Mouse (Mus musculus): ENCODE data around the gene Ina.
"Not testable (repeated sequence)": the region's sequence is repeated elsewhere in the genome, so short reads cannot be mapped to it uniquely, and the experiment has no call there.

Ina gene

DNA sequence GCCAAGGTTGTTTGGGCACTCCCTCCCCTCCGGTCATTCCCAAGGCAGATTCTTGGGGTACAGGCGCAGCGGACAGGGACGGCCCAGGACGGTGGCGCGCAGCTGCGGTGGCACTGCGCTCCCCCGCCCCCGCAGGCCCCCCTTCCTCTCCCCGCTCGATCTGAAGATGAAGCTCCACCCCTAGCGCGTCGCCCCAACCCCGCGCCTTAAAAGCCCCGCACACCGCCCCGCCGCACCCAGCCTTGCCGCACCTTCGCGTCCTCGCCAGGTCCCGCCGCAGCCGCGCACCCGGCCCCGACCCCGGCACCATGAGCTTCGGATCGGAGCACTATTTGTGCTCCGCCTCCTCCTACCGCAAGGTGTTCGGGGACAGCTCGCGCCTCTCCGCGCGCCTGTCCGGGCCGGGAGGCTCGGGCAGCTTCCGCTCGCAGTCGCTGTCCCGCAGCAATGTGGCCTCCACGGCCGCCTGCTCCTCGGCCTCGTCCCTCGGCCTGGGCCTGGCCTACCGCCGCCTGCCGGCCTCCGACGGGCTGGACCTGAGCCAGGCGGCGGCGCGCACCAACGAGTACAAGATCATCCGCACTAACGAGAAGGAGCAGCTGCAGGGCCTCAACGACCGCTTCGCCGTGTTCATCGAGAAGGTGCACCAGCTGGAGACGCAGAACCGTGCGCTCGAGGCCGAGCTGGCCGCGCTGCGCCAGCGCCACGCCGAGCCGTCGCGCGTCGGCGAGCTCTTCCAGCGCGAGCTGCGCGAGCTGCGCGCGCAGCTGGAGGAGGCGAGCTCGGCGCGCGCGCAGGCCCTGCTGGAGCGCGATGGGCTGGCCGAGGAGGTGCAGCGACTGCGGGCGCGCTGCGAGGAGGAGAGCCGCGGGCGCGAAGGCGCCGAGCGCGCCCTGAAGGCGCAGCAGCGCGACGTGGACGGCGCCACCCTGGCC lies at the start of gene Ina, which contains the start of gene Nt5c2:
Gene Ina (plus strand): TSS at position 252 of the 935 bp plus-strand sequence.
Gene Nt5c2 (minus strand): TSS at position 707 of the 935 bp plus-strand sequence.
- DNase-seq (ENCODE audit: low read depth, low spot score): peak; percentile 31

GRCm38 (mm10) chr19:46965496-46965895 lies 49.0 kb upstream of the Ina start:
- DNase-seq (ENCODE audit: low read depth, low spot score): no peak

DNA sequence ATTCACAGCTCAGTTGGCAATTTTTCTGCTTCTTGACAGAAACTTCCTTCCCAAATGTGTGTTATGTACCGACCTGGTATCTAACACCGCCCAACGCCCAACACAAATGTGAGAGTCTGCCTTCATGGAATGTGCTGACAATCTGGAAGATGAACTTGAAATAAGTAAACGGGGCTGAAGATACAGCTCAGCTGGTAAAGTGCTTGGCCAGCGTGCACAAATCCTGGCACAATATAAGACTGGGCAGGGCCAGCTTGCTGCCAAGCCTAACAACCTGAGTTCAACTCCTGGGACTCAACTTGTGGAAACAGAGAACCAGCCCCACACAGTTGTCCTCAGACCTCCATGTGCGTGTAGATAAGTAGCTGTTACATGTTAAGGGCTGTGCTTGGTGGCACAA lies 48.2 kb upstream of the Ina start:
- no peak for DNase-seq (ENCODE audit: low read depth, low spot score)

DNA sequence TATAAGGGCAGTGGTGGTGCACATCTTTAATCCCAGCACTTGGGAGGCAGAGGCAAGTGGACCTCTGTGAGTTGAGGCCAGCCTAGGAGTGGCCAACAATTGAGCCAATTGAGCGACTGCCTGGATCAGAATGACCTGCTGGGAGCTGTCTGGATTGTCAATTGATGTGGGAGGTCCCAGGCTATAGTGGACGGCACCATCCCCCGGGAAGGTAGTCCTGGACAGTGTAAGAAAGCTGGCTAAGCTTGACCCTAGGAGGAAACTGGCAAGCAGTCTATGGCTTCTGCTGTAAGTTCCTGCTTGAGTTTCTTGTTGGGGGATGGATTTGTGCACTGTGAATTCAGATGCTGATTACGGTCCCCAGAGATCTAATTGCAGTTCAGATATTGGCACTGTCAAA lies 46.6 kb upstream of the Ina start:
- DNase-seq (ENCODE audit: low read depth, low spot score): no peak

GRCm38 (mm10) chr19:46968833-46969232 lies 45.7 kb upstream of the Ina start:
- DNase-seq (ENCODE audit: low read depth, low spot score): no peak

DNA sequence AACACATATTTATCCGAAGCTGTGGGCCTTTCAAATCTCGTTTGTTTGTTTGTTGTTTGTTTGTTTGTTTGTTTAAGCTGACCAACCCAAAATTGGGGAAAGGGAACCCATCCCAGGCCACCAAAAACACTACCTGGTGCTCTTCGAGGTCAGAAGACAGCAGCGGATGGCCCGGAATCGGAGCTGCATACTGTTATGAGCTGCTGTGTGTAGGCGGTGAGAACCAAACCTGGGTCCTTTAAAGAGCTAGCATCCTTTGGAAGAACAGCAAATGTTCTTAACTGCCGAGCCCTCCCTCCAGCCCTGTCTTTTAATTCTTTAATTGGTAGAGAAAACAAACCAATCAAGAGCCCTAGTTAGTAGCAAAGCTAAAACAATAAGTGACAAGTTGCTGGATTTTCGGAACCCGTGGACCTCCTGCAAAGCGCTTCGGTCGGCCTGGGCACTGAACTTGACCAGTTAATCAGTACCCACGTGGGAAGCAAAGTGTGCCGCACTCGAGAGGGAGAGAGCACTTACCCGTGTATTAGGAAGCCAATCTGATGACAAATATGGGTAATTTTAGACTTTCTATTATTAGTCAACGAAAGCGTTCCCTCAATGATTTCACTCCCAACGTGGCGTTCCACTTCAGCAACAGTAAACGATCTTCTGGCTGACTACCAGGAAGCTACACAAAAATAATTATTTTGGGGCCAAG lies 45.1 kb upstream of the Ina start:
- no peak for DNase-seq (ENCODE audit: low read depth, low spot score)

- peak; percentile 46 for DNase-seq (ENCODE audit: low read depth, low spot score)
Measured at GRCm38 (mm10) chr19:46970121-46970729, 44.3 kb upstream of the Ina start.

DNA sequence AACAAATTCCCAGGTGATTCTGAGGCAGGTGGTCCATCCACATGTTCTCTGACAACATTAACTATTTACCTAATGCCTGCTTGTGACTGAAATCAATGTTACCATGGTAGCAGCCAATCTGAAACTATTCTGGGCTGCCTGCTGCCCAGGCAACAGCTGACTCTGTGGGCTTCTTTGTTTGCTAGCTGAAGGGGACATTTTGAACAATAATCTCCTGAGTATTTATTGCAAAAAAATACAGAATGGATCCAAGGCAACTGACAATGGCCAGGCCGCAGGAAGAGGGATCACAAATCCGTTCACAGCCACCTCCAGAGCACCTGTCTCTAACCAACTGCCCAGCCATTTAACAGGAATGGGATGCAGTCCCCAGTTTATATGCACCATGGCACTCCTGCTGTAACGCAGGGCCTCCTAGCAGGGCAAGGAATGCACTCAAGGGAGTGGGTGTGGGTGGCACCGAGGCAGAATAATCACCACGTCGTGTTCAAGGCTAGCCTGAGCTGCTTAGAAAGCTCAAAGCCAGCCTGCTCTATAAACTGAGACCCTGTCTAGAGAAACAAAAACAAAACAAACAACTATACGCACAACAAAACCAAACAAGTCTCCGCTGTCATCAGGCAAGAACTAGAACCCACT lies 43.3 kb upstream of the Ina start:
- no peak for DNase-seq (ENCODE audit: low read depth, low spot score)

- DNase-seq (ENCODE audit: low read depth, low spot score): no peak
Measured at GRCm38 (mm10) chr19:46971712-46972111, 42.8 kb upstream of the Ina start.

DNA sequence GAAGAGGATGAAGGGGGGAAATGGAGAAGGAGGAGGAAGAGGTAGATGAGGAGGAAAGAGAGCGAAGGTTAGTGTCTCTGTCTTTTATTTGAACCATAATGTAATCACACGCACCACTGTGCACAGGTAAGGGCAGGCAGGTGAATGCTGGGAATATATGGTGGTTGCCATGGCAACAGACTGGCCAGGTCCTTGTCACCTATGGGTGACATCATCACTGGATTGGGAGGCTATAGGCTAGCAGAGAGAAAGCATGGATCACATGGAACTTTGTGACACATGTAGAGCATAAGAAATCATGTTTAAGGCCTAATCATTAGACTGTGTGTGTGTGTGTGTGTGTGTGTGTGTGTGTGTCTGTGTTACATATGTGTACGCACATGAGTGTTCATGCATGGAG lies 42.3 kb upstream of the Ina start:
- no peak for DNase-seq (ENCODE audit: low read depth, low spot score)

GRCm38 (mm10) chr19:46975565-46975964 lies 38.9 kb upstream of the Ina start:
- DNase-seq (ENCODE audit: low read depth, low spot score): no peak

GRCm38 (mm10) chr19:46975997-46976396 lies 38.5 kb upstream of the Ina start:
- no peak for DNase-seq (ENCODE audit: low read depth, low spot score)

GRCm38 (mm10) chr19:46976743-46977142 lies 37.8 kb upstream of the Ina start:
- DNase-seq (ENCODE audit: low read depth, low spot score): no peak

DNA sequence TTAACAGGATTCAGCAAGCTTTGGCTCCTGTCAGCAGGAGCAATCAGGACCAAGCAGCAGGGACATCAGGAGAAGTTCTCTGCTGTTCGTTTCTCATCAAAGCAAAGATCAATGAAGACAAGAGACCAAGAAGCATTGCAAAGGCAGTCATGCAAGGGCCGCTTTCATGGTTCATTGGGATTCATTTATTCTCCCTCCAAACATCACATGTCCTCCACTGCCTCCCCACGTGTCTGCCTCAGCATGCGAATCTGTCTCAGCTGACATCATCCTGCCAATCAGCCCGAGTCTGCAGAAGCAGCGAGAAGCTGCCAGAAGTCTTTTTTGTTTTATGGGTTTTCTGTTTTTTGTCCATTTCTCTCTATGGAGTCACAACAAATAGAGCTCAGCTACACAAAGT lies 37.0 kb upstream of the Ina start:
- DNase-seq (ENCODE audit: low read depth, low spot score): no peak

- not testable (repeated sequence) for DNase-seq (ENCODE audit: low read depth, low spot score)
Measured at GRCm38 (mm10) chr19:46978069-46978468, 36.4 kb upstream of the Ina start.

GRCm38 (mm10) chr19:46978920-46979780 lies 35.3 kb upstream of the Ina start:
- no peak for DNase-seq (ENCODE audit: low read depth, low spot score)

DNA sequence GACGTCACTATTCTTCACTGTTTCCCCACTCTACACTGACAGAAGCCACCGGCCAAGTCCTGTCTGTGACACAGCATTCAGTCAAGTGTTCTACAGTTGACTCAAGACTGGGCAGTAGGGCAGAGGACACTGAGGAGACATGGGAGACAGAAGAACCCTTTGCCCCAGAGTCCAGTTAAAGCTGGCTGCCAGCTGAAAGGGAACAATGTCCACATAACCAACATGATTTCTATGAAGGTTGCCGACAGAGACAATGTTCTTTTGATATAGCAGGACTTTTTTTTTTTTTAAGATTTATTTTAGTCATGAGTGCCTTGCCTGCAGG lies 34.8 kb upstream of the Ina start:
- DNase-seq (ENCODE audit: low read depth, low spot score): no peak

- DNase-seq (ENCODE audit: low read depth, low spot score): no peak
Measured at GRCm38 (mm10) chr19:46981462-46981861, 33.0 kb upstream of the Ina start.

- DNase-seq (ENCODE audit: low read depth, low spot score): peak; percentile 25
Measured at GRCm38 (mm10) chr19:46983352-46983965, 31.0 kb upstream of the Ina start.

DNA sequence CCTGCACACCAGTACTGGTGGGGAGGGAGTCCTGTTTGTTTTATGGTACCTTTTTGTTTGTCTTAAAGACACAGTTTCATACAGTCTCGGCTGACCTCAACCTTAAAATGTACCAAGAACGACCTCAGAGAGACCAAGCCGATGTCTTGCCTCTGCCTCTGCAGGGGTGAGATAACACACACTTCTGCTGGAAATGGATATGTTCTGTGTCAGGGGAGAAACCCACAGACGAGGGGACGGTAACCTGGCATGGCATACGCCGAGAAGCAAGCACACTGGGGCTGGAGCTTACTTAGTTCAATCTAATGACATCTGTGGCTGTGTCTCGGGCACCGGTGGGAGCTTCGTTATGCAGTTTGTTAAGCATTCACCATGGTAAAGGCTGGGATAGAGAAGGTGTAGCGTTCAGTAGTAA lies 30.5 kb upstream of the Ina start:
- no peak for DNase-seq (ENCODE audit: low read depth, low spot score)
